Mouse (Mus musculus) T-helper 17 cell (primary cell): ENCODE results near the gene Pitpnm1.

Experiments used
- in situ Hi-C, 2 experiments: fragments of 300-600 bp; cut with MboI, MseI; formaldehyde crosslinking; loops; 1 replicate in 1 of 2; 2 replicates in 1 of 2; pipeline ENCODE4 v1.15.1; 2025; ENCODE audit warnings: high pct_unique_total_duplicates in 2 of 2

The Pitpnm1 gene

GRCm38 (mm10) chr19:4151488-4151860, 51.7 kb downstream of the Pitpnm1 start:
- in situ Hi-C loops = loop anchor here in 1 of 2 experiments (5.0 kb wide), 1 partner anchor 54 kb away; the partner anchor contains the start of genes Cdk2ap2 and Pitpnm1

- in situ Hi-C loops = loop anchor here in 1 of 2 experiments (5.0 kb wide), 1 partner anchor 55 kb away; the partner anchor contains the start of genes Cdk2ap2 and Pitpnm1
Observed at GRCm38 (mm10) chr19:4151898-4152297, 52.1 kb downstream of the Pitpnm1 start.

DNA sequence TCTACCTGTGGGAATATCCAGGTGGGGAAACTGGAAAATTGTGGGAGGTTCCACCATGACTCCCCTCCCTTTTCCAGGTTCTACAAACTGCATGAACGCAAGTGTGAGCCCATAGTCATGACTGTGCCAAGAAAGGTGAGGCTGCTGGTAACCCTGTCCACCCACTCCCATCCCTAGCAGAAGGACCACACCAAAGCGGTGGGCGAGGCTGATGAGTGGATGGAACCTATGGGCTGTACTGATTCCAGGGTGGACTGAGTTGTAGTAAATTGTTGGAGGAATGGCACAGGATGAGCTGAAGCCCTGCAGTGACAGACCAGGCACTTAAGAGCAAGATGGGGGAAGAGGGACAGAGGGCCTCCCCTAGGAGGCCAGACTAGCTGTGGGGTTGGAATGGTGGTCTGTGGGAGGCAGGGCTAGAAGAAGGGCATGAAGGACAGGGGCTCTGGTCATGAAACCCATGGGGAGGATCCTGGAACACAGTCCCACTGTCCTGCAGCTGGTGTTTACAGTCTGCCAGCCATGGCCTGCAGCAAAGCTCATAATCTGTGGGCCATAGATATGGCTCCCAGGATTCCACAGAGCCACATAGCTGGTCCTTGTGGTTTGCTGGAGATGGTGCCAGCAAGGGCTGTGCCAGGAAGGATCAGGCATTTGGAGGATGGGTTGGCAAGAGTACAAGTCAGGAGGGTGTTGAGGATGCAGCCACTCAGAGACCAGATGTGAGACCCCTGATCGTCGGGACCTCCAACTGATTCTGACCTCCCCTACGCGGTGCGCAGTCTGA, 52.8 kb downstream of the Pitpnm1 start:
- in situ Hi-C loops = loop anchor here in 1 of 2 experiments (5.0 kb wide), 1 partner anchor 55 kb away; the partner anchor contains the start of genes Cdk2ap2 and Pitpnm1

- in situ Hi-C loops = loop anchor here in 1 of 2 experiments (5.0 kb wide), 1 partner anchor 56 kb away; the partner anchor contains the start of genes Cdk2ap2 and Pitpnm1
Observed at GRCm38 (mm10) chr19:4153232-4153654, 53.4 kb downstream of the Pitpnm1 start, which contains the start of gene Ptprcap. Ptprcap (plus strand) TSS chr19:4153604.

DNA sequence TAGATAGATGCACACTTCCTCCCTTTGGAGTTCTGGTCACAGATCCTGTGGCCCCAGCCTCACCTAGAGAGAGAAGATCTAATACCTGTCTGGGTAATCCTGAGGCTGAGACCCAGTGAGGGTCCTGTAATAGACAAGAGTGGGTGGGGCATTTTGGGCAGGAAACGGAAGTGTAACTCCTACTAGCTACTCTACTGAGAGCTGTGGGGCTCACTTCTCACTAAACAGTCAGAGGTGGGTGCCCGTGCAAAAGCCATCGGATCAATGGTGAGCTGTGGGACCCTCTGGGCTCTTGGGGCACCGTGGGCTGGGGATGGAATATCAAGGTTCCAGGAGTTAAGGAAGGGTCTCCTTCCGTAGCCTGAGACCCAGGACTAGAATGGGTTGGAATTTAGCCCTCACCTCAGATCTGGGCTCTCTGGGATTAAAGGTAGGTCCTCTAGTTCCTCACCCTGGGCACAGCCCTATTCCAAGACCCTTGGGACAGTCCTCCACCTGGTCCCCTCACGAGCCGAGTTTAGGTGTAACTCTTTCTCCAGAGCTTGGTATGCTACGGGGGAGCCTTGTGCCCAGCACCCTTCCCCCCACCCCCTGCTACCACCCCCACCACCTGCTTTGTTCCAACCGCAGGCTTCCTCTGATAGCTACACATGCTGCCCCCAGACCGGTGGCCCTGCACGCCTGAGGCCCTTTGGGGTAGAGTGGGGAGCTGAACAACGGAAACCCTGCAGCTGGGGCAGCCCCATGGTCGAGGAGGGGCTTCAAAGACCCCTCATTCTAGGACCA, 54.8 kb downstream of the Pitpnm1 start:
- in situ Hi-C loops = loop anchor here in 1 of 2 experiments (5.0 kb wide), 1 partner anchor 57 kb away; the partner anchor contains the start of genes Cdk2ap2 and Pitpnm1

DNA sequence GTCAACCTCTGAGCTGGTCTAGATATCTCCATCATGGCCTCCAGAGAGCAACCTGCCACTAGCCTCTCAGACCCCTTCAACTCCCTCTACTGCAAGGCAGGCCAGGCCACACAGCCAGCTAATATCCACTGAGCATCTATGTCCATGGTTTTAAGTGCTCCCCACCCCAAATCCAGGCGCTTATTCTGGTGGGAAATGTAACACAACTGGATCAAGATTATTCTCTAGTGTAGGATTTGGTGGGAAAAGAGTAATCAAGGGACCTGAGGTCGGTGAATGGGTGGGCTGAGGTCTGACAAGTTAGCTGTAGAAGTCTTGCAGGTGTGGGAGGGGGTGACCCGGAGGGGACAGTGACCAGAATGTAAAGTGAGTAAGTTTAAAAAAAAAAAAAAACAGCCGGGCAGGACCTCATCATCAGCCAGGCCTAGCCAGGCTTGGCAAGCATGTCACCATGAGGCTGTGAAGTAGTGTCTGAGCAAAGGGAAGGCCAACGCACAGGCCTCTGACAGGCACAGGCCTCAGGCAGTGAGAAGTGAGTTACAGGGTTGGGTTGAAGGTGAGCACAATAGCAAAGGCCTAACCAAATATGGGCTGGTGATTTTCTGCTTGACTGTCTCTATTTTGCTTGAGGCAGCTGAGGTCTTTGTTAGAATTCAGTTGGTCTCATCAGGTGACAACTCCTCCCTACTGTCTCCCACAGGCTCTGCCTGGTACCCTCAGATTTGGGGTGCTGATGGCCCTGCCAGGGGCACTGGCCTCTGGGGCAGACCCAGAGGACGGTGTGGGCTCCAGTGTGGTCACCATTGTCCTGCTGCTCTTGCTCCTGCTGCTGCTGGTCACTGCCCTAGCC, 55.6 kb downstream of the Pitpnm1 start:
- in situ Hi-C loops = no loop called here

DNA sequence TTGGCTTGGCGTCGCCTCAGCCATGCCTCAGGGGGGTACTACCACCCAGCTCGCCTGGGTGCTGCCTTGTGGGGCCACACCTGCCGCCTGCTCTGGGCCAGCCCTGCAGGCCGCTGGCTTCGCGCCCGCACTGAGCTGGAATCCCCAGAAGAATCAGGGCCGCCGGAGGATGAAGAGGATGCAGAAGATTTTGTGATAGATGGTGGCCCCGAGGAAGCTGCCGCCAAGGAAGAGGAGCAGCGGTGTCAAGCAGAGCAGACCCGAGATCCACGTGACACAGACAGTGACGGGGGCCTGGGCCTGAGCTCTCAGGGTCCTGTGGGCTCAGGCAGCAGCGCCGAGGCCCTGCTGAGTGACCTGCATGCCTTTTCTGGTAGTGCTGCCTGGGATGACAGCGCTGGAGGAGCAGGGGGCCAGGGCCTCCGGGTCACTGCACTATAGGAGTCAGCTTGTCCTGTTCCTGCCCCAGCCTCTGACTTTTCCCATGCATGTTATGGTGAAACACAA, 56.3 kb downstream of the Pitpnm1 start:
- in situ Hi-C loops = no loop called here

DNA sequence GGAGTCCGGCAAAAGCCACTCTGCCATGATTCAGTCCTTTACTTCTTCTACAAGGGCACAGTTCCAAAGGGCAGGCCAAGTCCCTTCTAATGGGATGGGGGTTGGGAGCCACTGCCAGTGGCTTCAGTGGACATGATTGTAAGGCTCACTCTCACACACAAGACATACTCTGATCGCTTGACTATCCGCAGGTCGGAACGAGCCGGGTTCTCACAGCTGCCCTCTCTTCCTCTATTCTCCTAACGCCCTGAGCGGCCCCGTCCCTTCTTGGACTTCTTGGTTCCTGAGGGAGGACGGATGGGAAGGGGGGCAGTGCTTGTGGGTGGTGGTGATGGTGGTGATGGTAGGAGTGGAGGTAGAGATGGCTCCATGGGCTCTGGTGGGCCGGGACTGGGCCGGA, 57.0 kb downstream of the Pitpnm1 start:
- in situ Hi-C loops = no loop called here

GRCm38 (mm10) chr19:4159049-4159448, 59.3 kb downstream of the Pitpnm1 start:
- in situ Hi-C loops = no loop called here

GRCm38 (mm10) chr19:4162646-4163542, 63.1 kb downstream of the Pitpnm1 start, which contains the start of gene Rps6kb2:
Rps6kb2 (minus strand) TSS chr19:4163354.
- in situ Hi-C loops = no loop called here

GRCm38 (mm10) chr19:4163543-4163887, 63.7 kb downstream of the Pitpnm1 start:
- in situ Hi-C loops = no loop called here
